Mouse (Mus musculus): ENCODE measurements around the gene Arrdc5.

- TF ChIP-seq CTCF (conservative IDR thresholded peaks at IDR 0.05; ENCODE audit: insufficient read depth, insufficient read length, low read depth, low read length) (no peak), POLR2A (IDR thresholded peaks at IDR 0.05; ENCODE audit: low read depth, low read length) (no peak)
These were observed 17.3 kb downstream of the Arrdc5 start for GRCm38 (mm10) chr17:56282802-56283201.
